Mouse (Mus musculus): Measurements from ENCODE around the gene Gm20388. TPM values are rescaled to one million over a fixed set of nuclear protein-coding genes. Genes with fewer than 3 reads are reported as not detected.
A peak's percentile ranks its signal among the peaks of the same experiment; 100 is the strongest.

Gene Gm20388
- polyA plus RNA-seq, 2 experiments: 8.5 TPM; not detected in 1

DNA sequence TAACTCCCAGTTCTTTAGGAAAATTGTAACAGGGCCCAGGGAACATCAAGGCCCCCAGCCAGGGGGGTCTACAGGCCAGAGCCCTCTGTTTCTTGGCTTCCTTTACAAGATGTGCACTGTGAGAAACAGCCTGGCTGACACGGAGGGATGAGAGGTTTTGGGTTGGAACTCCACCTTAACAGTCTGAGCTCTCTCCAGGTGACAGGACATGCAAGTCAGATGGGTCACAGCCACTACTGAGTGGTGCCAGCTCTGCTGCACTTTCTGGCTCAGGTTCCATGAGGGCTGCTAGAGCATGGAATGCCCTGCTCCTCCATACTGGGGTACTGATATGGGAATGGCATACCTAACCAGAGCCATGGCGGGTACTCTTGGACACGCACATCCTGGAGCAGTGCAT is 180.4 kb downstream of the Gm20388 start:
- Histone ChIP-seq H3K27ac (no peak overlapping the region), H3K9me3 (ENCODE audit: control insufficient read depth, low read length) (no peaks in the 10 kb centered on the region), H3K4me3 (ENCODE audit: insufficient read depth in 1 of 2, low read depth in 2 of 2, low read length in 2 of 2) (no peak overlapping the region), H3K36me3 (replicated peaks; ENCODE audit: control insufficient read depth, insufficient read depth, low read depth) (peaks cover 12% of the 10 kb centered on the region), H3K27me3 (ENCODE audit: control insufficient read depth, insufficient read depth, low read length) (no peaks in the 10 kb centered on the region), H3K4me2 (ENCODE audit: low read depth) (no peak overlapping the region), H3K4me1 (replicated peaks; ENCODE audit: control insufficient read depth in 2 of 2, insufficient read depth in 2 of 2, low read length in 1 of 2) (no peaks in the 10 kb centered on the region), H3K9ac (replicated peaks) (no peak overlapping the region)
- DNase-seq (ENCODE audit: low read depth in 3 of 3, low spot score in 3 of 3): no peak
- ATAC-seq (ENCODE audit: insufficient read depth): no peak
- no peak for TF ChIP-seq EP300 (IDR thresholded peaks at IDR 0.05; ENCODE audit: low read depth)
- no peak for TF ChIP-seq CTCF (IDR thresholded peaks at IDR 0.05; ENCODE audit: low read depth)
- 77% methylated on average over 3 of the region's 3 CpGs for WGBS (ENCODE audit: insufficient replicate concordance)

- H3K36me3 ChIP-seq (replicated peaks; ENCODE audit: control insufficient read depth, insufficient read depth, low read depth): peaks cover 6% of the 10 kb centered on the region
- no peak overlapping the region for H3K4me3 ChIP-seq (ENCODE audit: insufficient read depth in 1 of 2, low read depth in 2 of 2, low read length in 2 of 2)
- no peak overlapping the region for H3K9ac ChIP-seq (replicated peaks)
- 68% methylated on average over 3 of the region's 3 CpGs for WGBS (ENCODE audit: insufficient replicate concordance)
- no peak overlapping the region for H3K27ac ChIP-seq
- DNase-seq (ENCODE audit: low read depth in 3 of 3, low spot score in 3 of 3): no peak
- ATAC-seq (ENCODE audit: insufficient read depth): no peak
- H3K4me2 ChIP-seq (ENCODE audit: low read depth): no peak overlapping the region
- no peaks in the 10 kb centered on the region for H3K27me3 ChIP-seq (ENCODE audit: control insufficient read depth, insufficient read depth, low read length)
- TF ChIP-seq CTCF (IDR thresholded peaks at IDR 0.05; ENCODE audit: low read depth) (no peak), EP300 (IDR thresholded peaks at IDR 0.05; ENCODE audit: low read depth) (no peak)
- no peaks in the 10 kb centered on the region for H3K9me3 ChIP-seq (ENCODE audit: control insufficient read depth, low read length)
- no peaks in the 10 kb centered on the region for H3K4me1 ChIP-seq (replicated peaks; ENCODE audit: control insufficient read depth in 2 of 2, insufficient read depth in 2 of 2, low read length in 1 of 2)
Measured at GRCm38 (mm10) chr8:120093103-120093502, 182.5 kb downstream of the Gm20388 start.

GRCm38 (mm10) chr8:120094801-120095200 is 184.2 kb downstream of the Gm20388 start:
- H3K4me2 ChIP-seq (ENCODE audit: low read depth): no peak overlapping the region
- peaks cover 6% of the 10 kb centered on the region for H3K36me3 ChIP-seq (replicated peaks; ENCODE audit: control insufficient read depth, insufficient read depth, low read depth)
- H3K9ac ChIP-seq (replicated peaks): no peak overlapping the region
- TF ChIP-seq EP300 (IDR thresholded peaks at IDR 0.05; ENCODE audit: low read depth): no peak
- TF ChIP-seq CTCF (IDR thresholded peaks at IDR 0.05; ENCODE audit: low read depth): no peak
- DNase-seq (ENCODE audit: low read depth in 3 of 3, low spot score in 3 of 3) (no peak), ATAC-seq (ENCODE audit: insufficient read depth) (no peak)
- H3K27me3 ChIP-seq (ENCODE audit: control insufficient read depth, insufficient read depth, low read length): no peaks in the 10 kb centered on the region
- no peak overlapping the region for H3K4me3 ChIP-seq (ENCODE audit: insufficient read depth in 1 of 2, low read depth in 2 of 2, low read length in 2 of 2)
- no peaks in the 10 kb centered on the region for H3K9me3 ChIP-seq (ENCODE audit: control insufficient read depth, low read length)
- no peak overlapping the region for H3K27ac ChIP-seq
- peaks cover 0 to under 1% of the 10 kb centered on the region in 2 experiments; a peak in 2 of 4 replicates for H3K4me1 ChIP-seq (replicated peaks; ENCODE audit: control insufficient read depth in 2 of 2, insufficient read depth in 2 of 2, low read length in 1 of 2)
- 70% methylated on average over 10 of the region's 10 CpGs for WGBS (ENCODE audit: insufficient replicate concordance)

GRCm38 (mm10) chr8:120096486-120096885 is 185.8 kb downstream of the Gm20388 start:
- DNase-seq (ENCODE audit: low read depth in 3 of 3, low spot score in 3 of 3) (no peak), ATAC-seq (ENCODE audit: insufficient read depth) (0 out of 2 replicates have a peak, but pooled peaks have one; percentile 11)
- Histone ChIP-seq H3K36me3 (replicated peaks; ENCODE audit: control insufficient read depth, insufficient read depth, low read depth) (peaks cover 6% of the 10 kb centered on the region), H3K27ac (no peak overlapping the region), H3K9ac (replicated peaks) (no peak overlapping the region), H3K4me1 (replicated peaks; ENCODE audit: control insufficient read depth in 2 of 2, insufficient read depth in 2 of 2, low read length in 1 of 2) (peaks cover 3 to 5% of the 10 kb centered on the region in 2 experiments; a peak in 2 of 4 replicates), H3K4me2 (ENCODE audit: low read depth) (no peak overlapping the region), H3K9me3 (ENCODE audit: control insufficient read depth, low read length) (no peaks in the 10 kb centered on the region), H3K27me3 (ENCODE audit: control insufficient read depth, insufficient read depth, low read length) (no peaks in the 10 kb centered on the region), H3K4me3 (ENCODE audit: insufficient read depth in 1 of 2, low read depth in 2 of 2, low read length in 2 of 2) (no peak overlapping the region)
- 57% methylated on average over 2 of the region's 2 CpGs for WGBS (ENCODE audit: insufficient replicate concordance)
- TF ChIP-seq CTCF (IDR thresholded peaks at IDR 0.05; ENCODE audit: low read depth): no peak
- TF ChIP-seq EP300 (IDR thresholded peaks at IDR 0.05; ENCODE audit: low read depth): no peak

- ATAC-seq (ENCODE audit: insufficient read depth): peak; percentile 5; the same call in 1 of the 2 replicates
Measured at GRCm38 (mm10) chr8:120100388-120101067, 189.9 kb downstream of the Gm20388 start.

More at GRCm38 (mm10) chr8:120100388-120101067, 189.9 kb downstream of the Gm20388 start:
- Histone ChIP-seq H3K27me3 (ENCODE audit: control insufficient read depth, insufficient read depth, low read length) (no peaks in the 10 kb centered on the region), H3K36me3 (replicated peaks; ENCODE audit: control insufficient read depth, insufficient read depth, low read depth) (no peaks in the 10 kb centered on the region), H3K9me3 (ENCODE audit: control insufficient read depth, low read length) (no peaks in the 10 kb centered on the region), H3K4me3 (ENCODE audit: insufficient read depth in 1 of 2, low read depth in 2 of 2, low read length in 2 of 2) (peak overlapping the region; percentile 74 to 89), H3K27ac (no peak overlapping the region), H3K9ac (replicated peaks) (peak overlapping the region; percentile 75), H3K4me2 (ENCODE audit: low read depth) (peak overlapping the region; percentile 76), H3K4me1 (replicated peaks; ENCODE audit: control insufficient read depth in 2 of 2, insufficient read depth in 2 of 2, low read length in 1 of 2) (peaks cover 9 to 11% of the 10 kb centered on the region in 2 experiments)
- 5% methylated on average over 25 of the region's 25 CpGs for WGBS (ENCODE audit: insufficient replicate concordance)
- no peak for DNase-seq (ENCODE audit: low read depth in 3 of 3, low spot score in 3 of 3)
- TF ChIP-seq EP300 (IDR thresholded peaks at IDR 0.05; ENCODE audit: low read depth) (no peak), CTCF (IDR thresholded peaks at IDR 0.05; ENCODE audit: low read depth) (no peak)

All from liver, embryonic 14.5 days (tissue).